Mouse (Mus musculus) CD4-positive, CD25-positive, alpha-beta regulatory T cell, adult 4 months (primary cell): ENCODE results near the gene Zbtb20. TPM values are rescaled to one million over a fixed set of nuclear protein-coding genes. Genes with fewer than 3 reads are reported as not detected.

Experiments
- ATAC-seq: one replicate; pipeline ENCODE4 v1.8.0; 2017
- polyA plus RNA-seq, 2 experiments: library from polyadenylated mRNA; unstranded; fragments of 100-300 nt; shearing (Covaris generic); gene quantifications; one replicate each; pipeline ENCODE4 v1.2.1; 2017

Zbtb20 gene
- polyA plus RNA-seq, 2 experiments from 2014 or later, result 87.0 to 104 TPM

DNA sequence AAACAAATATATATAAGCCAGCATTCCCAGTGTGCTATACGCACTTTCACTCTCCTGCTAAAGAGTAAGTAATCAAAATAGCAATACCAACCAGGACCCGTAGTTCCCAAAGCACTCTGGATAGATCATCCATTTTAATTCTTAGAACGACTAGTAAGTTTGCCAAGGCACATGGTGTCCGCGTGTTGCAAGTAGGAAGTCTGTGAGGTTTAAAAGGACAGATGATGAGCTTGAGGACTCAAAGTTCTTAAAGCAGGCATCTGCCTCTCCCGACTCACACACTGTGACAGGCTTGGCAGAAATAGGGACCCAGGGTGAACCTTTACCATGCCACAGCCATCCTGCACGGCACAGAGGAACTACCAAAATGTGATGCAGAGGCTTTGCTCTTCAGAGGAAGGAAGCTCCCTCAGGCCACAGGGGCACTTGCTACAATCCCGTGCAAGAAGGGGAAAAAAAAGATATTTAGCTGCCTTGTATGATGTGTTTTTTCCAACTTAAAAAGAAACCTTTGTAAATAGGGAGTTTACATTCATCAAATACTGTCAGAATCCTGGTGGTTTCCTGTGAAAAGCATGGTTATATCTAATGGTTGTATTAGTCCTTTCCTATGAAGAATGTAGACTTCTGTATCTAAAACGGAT lies 619.6 kb downstream of the Zbtb20 start:
- ATAC-seq, result no peak

DNA sequence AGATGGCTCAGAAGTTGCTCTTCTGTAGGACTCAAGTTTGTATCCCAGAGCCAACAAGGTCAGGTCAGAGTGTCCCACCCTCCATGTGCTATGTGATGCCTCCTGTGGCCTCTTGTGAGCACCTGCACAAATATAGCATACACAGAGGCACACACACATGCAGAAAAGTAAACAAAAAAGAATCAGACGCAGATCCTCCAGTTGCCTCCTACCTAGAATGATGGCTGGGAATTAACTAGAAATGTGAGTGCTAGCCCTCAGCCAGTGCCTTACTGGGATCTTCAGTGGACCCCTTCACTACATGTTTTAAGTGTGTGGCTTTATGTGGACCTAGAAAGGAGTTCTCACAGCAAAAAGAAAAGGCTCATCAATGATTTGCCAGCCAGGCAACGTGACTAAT lies 621.4 kb downstream of the Zbtb20 start:
- ATAC-seq, result no peak

DNA sequence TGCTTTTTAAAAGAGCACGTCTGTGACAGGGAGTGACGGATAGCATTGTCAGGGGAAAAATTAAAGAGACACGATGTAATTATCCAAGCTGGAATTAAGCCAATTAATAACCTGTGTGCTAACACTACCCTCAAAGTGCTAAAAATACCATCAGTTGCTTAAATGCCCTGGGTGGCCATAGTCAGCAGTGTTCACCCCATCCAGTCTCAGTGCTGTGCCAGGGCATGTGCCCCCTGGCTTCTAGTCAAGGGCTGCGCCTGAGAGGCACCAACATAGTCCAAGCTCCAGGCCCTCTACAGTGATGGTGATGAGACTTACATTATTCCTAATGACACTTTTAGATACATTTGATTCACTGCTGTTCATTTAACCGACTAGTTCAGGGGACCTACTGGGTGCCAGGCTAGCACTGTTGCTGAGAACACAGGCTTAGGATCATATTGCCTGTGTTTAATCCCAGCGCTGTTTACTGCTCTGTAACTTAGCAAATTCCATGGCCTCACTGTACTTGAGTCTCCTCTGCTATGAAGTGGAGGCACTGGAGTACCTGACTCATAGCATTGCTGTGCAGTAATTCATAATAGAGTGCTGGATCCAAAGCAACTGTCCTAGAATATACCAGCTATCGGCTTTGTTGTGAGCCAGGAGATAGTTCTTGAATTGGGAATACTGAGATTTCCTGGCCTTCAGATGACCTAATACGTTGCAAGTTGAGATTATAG lies 624.6 kb downstream of the Zbtb20 start:
- ATAC-seq, result no peak

DNA sequence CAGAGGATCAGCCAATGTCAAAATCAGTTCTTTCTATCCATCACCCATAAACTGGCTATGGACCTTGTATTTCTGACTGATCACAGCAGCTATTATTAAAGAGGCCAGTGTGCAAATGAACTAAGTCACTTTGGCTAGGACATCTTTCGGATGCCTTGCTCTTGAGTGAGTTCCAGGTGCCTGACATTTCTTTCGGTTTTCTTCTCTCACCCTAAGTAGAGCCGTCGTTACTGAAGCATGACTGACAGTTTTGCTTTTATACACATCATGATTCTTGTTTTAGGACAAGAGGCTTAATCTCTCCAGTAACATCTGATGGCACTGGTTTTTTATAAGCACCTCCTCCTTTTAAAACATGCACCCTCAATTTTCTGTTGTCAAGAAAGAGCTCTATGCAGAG lies 625.6 kb downstream of the Zbtb20 start:
- no peak for ATAC-seq

DNA sequence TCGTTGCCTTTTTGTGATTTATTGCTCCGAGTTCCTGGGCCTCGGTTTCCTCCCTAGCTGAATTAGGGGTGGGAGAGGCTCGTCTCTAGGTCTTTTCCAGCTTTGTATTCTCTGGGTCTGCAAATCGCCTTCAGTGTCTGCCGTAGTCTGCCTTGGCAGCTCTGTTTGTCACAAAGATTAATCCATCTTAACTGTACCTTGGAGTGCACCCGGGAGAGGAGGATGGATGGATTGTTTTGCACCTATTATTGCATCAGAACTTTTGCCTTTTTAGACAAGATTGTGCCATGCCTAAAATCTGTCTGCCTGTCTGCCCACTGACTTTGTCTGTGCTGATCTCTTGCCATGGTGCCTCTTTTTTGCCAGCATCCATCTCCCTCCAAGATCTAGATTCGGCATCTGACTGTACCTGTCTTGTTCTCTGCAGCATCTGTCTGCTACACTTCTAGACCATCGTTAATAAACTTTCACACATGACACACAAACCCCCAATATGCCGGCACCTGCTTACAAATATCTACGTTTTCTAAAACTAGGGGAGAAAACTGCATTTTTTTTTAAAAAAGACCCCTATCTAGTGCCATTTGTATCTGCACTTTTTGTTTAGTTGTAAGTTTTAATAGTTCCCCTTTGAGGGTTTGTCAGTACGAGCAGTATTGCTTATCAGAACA lies 626.8 kb downstream of the Zbtb20 start:
- ATAC-seq, result no peak

DNA sequence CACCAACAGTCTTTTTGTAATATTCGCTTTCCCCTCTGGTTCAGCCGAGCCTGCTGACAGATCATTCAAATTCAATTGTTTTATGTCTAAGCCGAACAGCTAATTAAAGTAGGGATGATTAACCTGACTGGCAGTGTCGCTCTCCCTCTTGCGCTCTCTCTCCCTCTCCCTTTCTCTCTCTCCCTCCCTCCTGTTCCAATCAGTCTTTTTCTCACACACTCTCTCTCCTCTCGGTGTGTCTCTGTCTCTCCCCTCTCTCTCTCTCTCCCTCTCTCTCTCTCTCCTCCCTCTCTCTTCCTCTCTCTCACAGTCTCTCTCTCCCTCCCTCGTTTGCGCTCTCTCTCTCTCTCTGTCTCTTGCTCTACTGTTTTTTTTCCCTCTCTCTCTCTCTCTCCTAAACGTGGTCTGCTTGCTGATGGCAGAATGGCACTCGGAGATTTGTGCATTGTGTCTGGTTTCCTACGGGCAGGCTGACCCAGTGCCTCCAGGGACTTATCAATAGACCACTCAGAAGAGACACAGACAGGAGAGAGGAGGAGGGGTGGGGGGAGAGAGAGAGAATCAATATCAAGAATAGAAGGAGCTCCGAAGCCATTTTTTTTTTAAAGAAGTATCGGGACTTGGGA lies 627.4 kb downstream of the Zbtb20 start:
- ATAC-seq, result no peak

DNA sequence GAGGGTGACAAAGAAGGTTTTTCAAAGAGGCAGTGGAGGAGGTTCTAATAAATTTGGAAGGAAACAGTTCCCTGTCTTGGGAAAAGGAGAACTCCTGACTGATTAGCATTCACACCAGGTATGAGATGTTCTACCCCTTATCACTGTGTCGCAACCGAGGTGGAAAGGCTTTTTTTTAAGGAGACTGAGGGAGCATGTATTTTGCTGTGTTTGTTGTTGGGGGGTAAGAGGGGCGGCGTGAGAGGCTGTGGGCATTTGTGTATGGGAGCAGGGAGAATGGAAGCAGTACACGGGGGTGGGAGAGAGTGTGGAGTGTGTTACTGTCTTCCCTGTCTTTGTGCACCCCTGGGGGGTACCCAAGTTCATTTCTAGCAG lies 627.9 kb downstream of the Zbtb20 start:
- ATAC-seq, result no peak

DNA sequence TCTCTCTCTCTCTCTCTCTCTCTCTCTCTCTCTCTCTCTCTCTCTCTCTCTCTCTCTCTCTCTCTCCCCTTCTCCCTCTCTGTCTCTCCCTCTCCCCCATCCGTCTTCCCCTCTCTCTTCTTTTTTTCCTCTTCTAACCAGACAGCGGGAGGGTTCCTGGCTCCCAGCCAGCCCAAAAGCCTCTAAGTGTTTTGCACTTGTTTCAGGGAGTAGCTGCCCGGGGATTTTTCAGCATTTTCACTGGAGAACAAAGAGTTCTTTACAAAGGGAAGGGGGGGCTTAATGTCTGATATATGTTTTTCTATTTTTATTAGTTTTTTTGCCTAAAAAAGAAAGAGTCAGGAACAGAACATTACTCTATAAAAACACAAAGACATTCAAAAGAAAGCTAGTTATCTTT lies 628.5 kb downstream of the Zbtb20 start:
- no peak for ATAC-seq

DNA sequence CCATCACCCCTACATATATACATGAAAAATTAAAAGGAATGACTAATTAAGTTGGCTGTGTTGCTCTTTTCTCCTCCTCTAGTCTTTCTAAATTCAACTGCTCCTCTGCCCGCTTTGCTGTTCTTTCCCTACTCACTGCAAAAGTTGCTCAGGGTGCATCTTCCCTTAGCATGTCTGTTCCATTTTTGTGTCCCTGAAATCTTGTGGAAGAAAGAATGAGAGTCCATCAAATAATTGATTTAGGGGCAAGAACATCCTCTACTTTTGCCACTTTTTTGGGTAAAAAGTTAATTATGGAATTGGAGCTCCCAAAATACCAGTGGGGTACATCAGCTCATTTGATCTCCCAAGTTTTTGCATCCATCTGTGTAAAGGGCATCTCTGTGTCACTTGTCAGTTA lies 628.9 kb downstream of the Zbtb20 start:
- no peak for ATAC-seq

DNA sequence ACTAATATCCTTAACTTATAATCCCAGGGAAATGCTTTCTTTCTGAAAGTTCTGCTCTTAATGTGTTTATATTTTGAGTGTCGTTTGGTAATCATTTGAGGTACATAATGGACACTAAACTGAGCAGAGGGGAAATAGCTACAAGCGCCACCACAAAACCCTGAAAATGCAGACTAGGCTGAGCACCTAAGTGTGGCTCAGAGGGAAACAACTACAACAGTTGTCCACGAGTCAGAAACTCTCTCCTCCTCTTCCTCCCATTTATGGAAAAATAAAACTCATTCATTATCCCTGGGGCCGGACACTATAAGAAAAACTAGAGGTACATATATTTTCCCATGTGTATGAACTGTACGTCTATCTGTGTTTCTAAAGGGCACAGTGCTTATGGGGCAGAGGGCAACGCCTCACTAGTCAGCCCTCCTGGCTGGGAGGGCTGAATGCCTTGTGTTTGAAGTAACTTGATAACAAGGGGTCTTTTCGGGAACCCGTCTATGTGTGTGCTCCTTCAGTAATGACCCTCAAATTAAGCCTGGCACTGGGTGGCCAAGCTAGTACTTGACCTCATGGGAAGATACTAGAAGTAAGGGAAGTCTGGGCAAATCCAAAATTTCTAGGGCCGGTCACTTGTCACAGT lies 629.8 kb downstream of the Zbtb20 start:
- ATAC-seq, result no peak

DNA sequence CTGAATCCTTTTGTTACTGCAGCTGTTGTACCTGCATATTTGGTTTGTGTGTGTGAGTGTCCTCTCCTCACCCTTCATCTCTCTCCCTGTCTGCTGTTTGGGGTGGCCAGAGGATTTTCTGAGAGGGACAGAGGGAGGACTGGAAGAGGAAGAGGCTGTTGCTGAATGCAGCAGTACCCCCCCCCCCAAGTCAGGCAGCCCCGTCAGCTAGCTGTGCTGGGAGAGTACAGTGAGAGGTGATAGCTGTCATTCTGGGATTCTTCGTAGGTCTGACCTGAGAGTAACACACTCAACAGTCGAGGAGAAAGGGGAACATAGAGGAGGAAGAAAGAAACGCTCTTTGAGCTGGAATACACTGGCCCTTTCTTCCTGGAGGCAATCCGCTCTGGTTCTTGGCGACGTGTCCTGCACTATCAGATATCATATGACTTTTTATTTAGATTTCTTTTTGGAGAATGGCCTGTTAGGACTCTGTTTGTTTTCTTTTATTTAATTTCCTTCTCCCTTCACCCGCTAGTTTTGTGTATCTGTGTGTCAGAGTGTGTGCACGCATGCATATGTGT lies 630.6 kb downstream of the Zbtb20 start:
- no peak for ATAC-seq

DNA sequence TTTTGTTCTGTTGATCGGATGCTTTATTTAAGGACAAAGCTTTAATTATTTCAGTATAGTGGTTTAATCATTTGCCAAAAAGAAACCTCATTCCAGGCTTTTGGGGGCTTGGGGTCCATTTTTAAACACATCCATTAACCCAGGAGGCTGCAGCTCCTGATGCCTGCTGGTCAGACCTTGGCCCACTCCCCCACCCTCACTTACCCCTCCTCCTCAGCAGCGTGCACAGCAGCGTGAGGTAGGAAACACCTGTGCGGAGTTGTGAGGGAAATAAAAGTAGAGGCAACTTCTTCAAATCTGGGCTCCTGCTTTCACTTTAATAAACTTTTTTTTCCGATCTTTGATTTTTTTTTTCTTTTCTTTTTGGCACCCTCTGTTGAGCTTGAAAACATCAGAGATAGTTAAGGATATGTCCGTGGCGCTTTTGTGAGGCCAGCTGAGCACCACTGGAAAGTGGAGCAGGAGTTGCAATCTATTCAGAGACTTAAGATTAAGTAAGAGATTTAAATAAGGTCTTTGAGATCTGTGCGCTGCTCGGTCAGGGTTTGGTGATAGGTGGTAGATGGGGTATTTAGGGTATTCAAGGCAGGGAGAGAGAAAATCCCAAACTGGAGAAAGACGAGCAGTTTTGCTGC lies 631.2 kb downstream of the Zbtb20 start:
- no peak for ATAC-seq

DNA sequence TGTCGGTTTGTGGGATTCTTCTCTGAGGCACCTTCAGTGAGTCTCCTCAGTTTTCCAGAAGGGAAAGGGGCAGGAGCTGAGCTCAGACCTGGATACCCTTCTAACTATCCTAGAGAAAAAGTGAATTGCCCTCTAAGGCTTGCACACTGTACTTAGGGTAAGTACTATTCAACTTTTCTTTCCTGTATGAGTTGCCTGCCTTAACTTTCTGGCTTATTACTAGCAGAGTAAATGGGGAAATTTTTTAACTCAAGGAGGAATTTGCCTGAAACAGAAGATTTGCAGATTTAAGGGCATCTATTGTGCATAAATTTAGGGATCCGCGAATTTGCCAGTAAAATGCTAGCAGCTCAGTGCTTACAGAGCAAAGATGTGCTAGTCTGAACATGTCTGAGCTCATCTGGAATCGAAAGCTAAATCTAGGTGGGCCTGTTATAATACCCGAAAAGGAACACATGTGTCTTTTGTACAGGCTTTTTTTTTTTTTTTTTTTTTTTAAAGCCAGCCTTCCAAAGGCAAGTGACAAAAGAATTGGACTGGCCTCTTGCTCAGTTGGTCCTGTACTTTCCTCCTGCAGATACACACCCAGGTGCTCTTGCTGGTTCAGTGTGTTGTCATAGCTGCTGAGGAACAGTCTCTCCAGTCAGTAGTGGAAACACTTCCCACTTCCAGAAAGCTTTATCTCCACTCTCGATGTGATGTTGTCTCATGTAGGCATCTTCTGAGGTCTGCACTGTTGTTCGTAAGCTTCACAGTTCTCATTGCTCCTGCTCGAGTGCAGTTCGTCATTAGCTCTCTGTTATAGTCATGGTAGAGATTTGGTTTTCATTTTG lies 632.7 kb downstream of the Zbtb20 start:
- ATAC-seq, result no peak

DNA sequence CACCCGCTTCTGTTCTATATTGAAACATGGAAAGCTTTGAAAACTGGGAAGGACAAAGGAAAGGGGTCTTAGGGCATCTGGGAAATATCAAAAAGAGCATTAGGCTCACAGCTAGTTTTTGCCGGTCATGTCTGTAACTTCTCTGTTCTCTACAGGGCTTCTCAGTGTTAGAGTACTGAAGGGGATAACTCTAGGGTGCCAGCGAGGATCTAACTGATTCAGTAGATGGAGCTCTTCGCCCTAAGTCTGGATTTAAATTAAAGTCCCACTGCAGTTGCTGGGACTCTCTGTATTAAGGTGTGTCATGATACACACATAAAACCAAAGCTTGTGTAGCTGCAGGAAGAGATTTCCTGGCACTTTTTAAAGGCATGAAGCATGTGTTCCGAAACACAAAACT lies 634.8 kb downstream of the Zbtb20 start:
- ATAC-seq, result no peak

DNA sequence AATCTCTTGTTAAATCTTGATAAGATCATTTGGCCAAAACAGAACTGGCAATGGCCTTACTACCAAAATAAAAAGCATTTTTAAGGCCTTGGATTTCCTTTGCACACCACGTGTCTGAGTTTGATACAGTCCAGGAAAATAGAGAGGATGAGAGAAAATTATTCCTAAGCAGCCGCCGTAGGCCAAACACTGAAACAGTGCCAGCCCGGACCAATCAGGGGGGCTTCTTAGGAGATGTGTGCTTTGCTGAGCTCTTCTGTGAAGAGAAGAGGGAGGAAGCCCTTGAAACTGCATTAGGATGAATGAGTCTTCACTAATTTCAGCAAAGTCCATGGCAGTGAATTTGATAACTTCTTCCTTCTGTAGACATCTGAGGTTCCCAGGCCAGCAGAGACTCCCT lies 635.9 kb downstream of the Zbtb20 start:
- ATAC-seq, result no peak

DNA sequence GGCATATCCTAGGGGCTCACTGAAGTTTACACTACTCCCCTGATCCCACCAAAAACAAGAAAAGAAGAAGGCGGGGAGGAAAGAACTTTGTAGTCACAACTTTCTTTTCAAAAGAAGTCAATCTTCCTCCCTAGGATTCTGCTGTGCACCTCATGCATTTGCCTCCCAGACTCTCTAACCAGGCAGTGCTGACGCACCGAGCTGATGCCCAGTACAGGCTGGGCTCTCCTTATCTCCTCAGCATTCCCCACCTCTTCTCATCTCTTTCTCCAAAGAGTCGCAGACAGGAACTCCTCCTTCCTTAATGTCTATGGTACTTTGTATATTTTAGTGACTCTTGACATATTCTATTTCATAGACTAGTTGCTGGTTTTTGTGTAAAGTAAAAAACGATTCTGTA lies 638.3 kb downstream of the Zbtb20 start:
- no peak for ATAC-seq

DNA sequence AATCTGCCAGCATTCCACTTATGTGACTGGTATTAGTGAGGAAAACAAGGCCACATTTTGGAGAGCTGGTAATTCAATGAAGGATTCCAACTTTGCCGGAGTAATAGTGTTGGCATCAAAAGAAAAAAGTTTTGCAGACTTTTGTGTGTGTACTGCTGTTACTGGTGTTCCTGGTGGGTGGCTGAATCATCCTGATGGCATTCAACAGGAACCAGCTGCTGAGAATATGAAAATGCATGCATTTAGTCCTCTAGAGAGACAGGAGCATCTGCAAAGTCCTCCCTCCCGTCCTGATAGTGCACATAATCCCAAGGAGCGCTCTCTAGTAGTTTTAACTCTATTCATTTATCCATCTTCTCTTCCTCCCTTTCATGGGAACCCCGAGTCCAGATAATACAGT lies 639.9 kb downstream of the Zbtb20 start:
- ATAC-seq, result no peak

DNA sequence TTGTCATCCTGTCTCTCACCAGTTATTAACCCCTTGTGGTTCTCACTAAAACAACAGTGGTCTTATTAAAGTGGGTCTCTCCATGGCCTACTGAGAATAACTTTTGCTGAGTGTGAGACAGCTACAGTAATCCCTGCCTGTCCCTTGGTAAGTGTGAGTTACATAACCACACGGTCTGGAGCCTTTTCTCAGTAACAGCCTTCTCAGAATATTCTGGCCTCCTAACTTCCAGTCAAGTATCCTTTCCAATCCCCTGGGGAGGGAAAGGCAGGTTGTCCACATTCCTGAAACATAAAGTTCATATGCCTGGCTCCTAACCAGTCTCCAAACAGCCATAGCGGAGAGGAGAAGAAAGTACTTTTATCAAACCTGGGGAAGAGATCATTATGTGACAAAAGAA lies 644.6 kb downstream of the Zbtb20 start:
- no peak for ATAC-seq

DNA sequence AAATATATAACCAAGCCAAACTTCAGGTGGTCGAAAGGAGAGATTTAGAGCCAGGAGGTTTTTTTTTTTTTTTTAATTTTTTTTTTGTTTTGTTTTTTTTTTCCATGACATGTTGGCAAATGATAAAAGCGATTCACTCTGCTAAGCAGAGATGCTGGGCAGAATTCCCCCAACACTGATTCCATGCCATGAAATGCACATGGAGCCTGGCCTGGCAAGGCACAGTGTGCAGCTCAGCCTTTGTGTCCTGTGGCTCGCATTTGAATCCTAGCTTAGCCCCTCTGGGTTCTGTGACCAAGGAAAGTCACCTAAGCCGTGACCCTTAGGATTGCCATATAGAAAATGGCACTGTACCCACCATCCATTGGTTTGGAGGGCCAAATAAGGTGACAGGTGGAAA lies 646.8 kb downstream of the Zbtb20 start:
- ATAC-seq, result no peak

DNA sequence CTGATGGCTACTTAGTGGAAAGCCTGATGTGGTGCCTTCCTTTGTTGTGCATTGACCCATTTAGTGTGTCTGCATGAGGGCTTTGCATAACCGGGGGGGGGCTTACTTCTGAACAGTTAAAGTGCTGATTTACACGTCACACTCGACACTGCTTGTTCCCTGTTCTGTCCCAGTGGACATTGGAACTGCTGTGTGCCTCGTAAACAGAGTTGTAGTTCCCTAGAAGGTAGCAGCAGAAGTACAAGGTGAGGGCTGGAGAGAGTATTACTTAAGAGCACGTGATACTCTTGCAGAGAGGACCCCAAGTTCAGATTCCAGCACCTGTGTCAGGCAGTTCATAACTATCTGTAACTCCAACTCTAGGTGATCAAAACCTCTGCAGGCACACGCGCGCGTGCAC lies 648.5 kb downstream of the Zbtb20 start:
- no peak for ATAC-seq

DNA sequence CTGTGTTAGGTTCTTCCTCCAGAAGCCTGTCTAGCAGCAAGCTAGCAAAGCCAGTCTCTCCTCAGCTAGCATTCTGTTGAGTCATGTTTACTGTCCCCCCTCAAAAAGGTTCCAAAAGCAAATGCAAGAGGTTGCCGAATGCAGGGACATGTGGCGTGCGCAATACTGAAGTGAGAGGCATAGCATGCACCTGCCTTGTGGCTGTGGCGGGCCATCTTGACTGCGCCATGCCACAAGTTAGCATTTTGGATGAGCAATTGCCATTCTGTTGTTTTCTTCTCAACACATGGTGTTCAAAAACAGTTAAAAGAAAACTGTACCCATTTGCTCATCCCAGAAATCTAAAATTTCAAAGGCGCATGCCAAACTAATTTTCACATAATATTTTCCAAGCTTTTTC lies 649.9 kb downstream of the Zbtb20 start:
- no peak for ATAC-seq
